In genomic region chr12:15964073-15964472, GRCm38 (mm10) we compare ENCODE assay signal across 26 mouse cellular contexts.
DNase-seq lines count a peak whose midpoint lies in the region; ATAC-seq and TF ChIP-seq lines count a peak whose summit lies in the region.
"Had no signal": no experiment of that assay in that cellular context is flagged by ENCODE, and none has a peak within 500 bp of the region (broad histone marks: within the 10 kb centered on the region; RNA-seq: fewer than 3 reads in every experiment).

No protein-coding gene starts in this region.

- no peaks in the 10 kb centered on the region; a peak in 1 of 4 replicates for H3K4me1 ChIP-seq in MEL (ENCODE audit: control insufficient read depth in 1 of 2, insufficient read depth in 2 of 2, low read length in 2 of 2)
- H3K4me1 ChIP-seq: embryonic facial prominence, embryonic 10.5 days; embryonic facial prominence, embryonic 12.5 days; forebrain, embryonic 13.5 days; forebrain, embryonic 15.5 days had no signal

- TF ChIP-seq EP300 in MEL (IDR thresholded peaks at IDR 0.05; ENCODE audit: low read depth in 1 of 2, low read length in 2 of 2): no peak

- no peaks in the 10 kb centered on the region; a peak in 1 of 4 replicates for H3K27me3 ChIP-seq in MEL (ENCODE audit: control insufficient read depth in 1 of 2, insufficient read depth in 2 of 2, low read length in 2 of 2)
- H3K27me3 ChIP-seq: CH12.LX; embryonic facial prominence, embryonic 12.5 days; forebrain, embryonic 13.5 days; forebrain, embryonic 15.5 days; Patski had no signal

- H3K36me3 ChIP-seq in MEL (ENCODE audit: control insufficient read depth in 1 of 2, insufficient read depth in 2 of 2, low read length in 2 of 2): no peaks in the 10 kb centered on the region
- H3K36me3 ChIP-seq: embryonic facial prominence, embryonic 10.5 days; embryonic facial prominence, embryonic 12.5 days; forebrain, embryonic 15.5 days; G1E had no signal

- TF ChIP-seq RAD21 in MEL (IDR thresholded peaks at IDR 0.05; ENCODE audit: low read depth, low read length): no peak

- no peak overlapping the region for H3K4me3 ChIP-seq in MEL (ENCODE audit: control insufficient read depth in 1 of 2, insufficient read depth in 1 of 2, low read depth in 2 of 2, low read length in 2 of 2)
- H3K4me3 ChIP-seq: embryonic facial prominence, embryonic 10.5 days; embryonic facial prominence, embryonic 12.5 days; forebrain, embryonic 13.5 days; forebrain, embryonic 15.5 days had no signal

- no peaks in the 10 kb centered on the region for H3K79me2 ChIP-seq in MEL (ENCODE audit: control insufficient read depth, insufficient read depth, low read length, poor library complexity)

- DNase-seq in heart, adult 11 months: peak; percentile 55
- DNase-seq in heart, adult 8-10 months (ENCODE audit: low spot score): no peak
- DNase-seq in MEL (ENCODE audit: low read depth, low spot score): peak; percentile 19
- DNase-seq in gastrocnemius, adult 8-10 months (ENCODE audit: low spot score in 2 of 2): no peak
- DNase-seq in Muller cell, postnatal 12 days (ENCODE audit: inconsistent ontology term): no peak
- DNase-seq: adrenal gland, adult 8-10 months; adrenal gland, postnatal 14 days; adrenal gland, postnatal 36 days; B cell, adult 2 months; cerebellum, adult 11-12 months; cerebellum, adult 8-10 months; cerebellum, adult 9-11 months; cerebellum, postnatal 14 days; cerebellum, postnatal 36 days; forebrain, postnatal 0 days had no signal

- no peak overlapping the region for H3K9ac ChIP-seq in MEL (ENCODE audit: control insufficient read depth, low read depth, low read length, poor library complexity, severe bottlenecking)
- H3K9ac ChIP-seq: embryonic facial prominence, embryonic 12.5 days; forebrain, embryonic 13.5 days; forebrain, embryonic 15.5 days; forebrain, postnatal 0 days had no signal

- TF ChIP-seq CTCF in MEL (IDR thresholded peaks at IDR 0.05 in 2 of 3, conservative IDR thresholded peaks at IDR 0.05 in 1 of 3; ENCODE audit: control insufficient read depth in 1 of 3, insufficient read depth in 1 of 3, low read depth in 2 of 3, low read length in 3 of 3, poor library complexity in 1 of 3, severe bottlenecking in 1 of 3): no peak

- peak; percentile 42 for ATAC-seq in granulocyte monocyte progenitor cell, adult 5-6 weeks (replicated peaks; ENCODE audit: poor library complexity, severe bottlenecking)
- peak; percentile 58 for ATAC-seq in megakaryocyte progenitor cell, adult 5-6 weeks (replicated peaks; ENCODE audit: poor library complexity)
- ATAC-seq: activated CD4-positive, CD25-positive, alpha-beta regulatory T cell, adult 4 months; CD4-positive, CD25-positive, alpha-beta regulatory T cell, adult 4 months; forebrain, embryonic 13.5 days; forebrain, embryonic 15.5 days; forebrain, postnatal 0 days; Patski had no signal

- no peaks in the 10 kb centered on the region for H3K9me3 ChIP-seq in MEL (replicated peaks; ENCODE audit: insufficient read depth, low read length)
- H3K9me3 ChIP-seq: embryonic facial prominence, embryonic 10.5 days; embryonic facial prominence, embryonic 12.5 days; forebrain, embryonic 13.5 days; forebrain, embryonic 15.5 days; G1E had no signal

- H3K27ac ChIP-seq in MEL (ENCODE audit: control insufficient read depth, low read depth, low read length): no peak overlapping the region
- H3K27ac ChIP-seq: embryonic facial prominence, embryonic 10.5 days; embryonic facial prominence, embryonic 12.5 days; forebrain, embryonic 13.5 days; forebrain, embryonic 15.5 days had no signal

- no peak for TF ChIP-seq POLR2A in MEL (IDR thresholded peaks at IDR 0.05; ENCODE audit: control insufficient read depth in 1 of 2, insufficient read depth in 1 of 2, low read depth in 1 of 2, low read length in 2 of 2, poor library complexity in 1 of 2)

TF ChIP-seq in MEL, 35 proteins besides CTCF, POLR2A, EP300 and RAD21:
- no peak for TF ChIP-seq UBTF (IDR thresholded peaks at IDR 0.05; ENCODE audit: borderline replicate concordance, insufficient read depth, low read depth, low read length)
- TF ChIP-seq CHD1 (IDR thresholded peaks at IDR 0.05; ENCODE audit: low read depth, low read length): no peak
- TF ChIP-seq ZC3H11A (IDR thresholded peaks at IDR 0.05; ENCODE audit: low read depth, low read length): no peak
- no peak for TF ChIP-seq RCOR1 (IDR thresholded peaks at IDR 0.05; ENCODE audit: low read depth, low read length)
- TF ChIP-seq MAFK (IDR thresholded peaks at IDR 0.05; ENCODE audit: borderline replicate concordance, low read depth, low read length): no peak
- TF ChIP-seq CHD2 (IDR thresholded peaks at IDR 0.05; ENCODE audit: low read length): no peak
- no peak for TF ChIP-seq MYC (IDR thresholded peaks at IDR 0.05; ENCODE audit: low read depth, low read length)
- TF ChIP-seq BHLHE40 (IDR thresholded peaks at IDR 0.05; ENCODE audit: borderline replicate concordance, low read depth, low read length): no peak
- TF ChIP-seq HCFC1 (IDR thresholded peaks at IDR 0.05; ENCODE audit: low read depth, low read length): no peak
TF ChIP-seq in MEL: peak in this region for 0.

Comparison
In these comparisons a context has a peak if more than half of its experiments do, and no peak if none do; other contexts are left out.
1. DNase-seq: peak in heart, adult 11 months (single experiment) and MEL (single experiment); none in heart, adult 8-10 months (single experiment), gastrocnemius, adult 8-10 months (0 of 2) and Muller cell, postnatal 12 days (single experiment).